In the genomic region with DNA sequence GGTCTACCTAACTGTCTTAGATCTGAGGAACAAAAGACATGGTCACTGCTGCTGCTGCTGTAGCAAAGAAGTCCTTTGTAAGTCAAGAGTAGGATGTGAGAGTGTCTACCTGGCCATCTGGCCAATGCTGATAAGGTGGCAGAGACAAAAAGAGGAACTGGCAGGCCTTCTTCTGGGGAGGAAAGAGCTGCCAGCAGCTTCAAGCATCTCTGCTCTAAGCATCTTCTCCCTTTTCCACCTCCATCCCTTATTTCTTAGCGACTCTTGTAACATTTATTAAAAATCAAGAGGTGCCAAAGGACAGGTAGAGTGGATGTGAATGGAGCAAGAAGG, we compare ENCODE assay signal across 41 mouse cellular contexts. TPM values are rescaled to one million over a fixed set of nuclear protein-coding genes. Genes with fewer than 3 reads are reported as not detected.
"Had no signal": no experiment of that assay in that cellular context is flagged by ENCODE, and none has a peak within 500 bp of the region (broad histone marks: within the 10 kb centered on the region; RNA-seq: fewer than 3 reads in every experiment).

No protein-coding gene starts in this region.

- H3K4me2 ChIP-seq: heart, embryonic 11.5 days; heart, embryonic 13.5 days; heart, embryonic 15.5 days; hindbrain, embryonic 13.5 days; hindbrain, embryonic 15.5 days; limb, embryonic 13.5 days; limb, embryonic 15.5 days; liver, embryonic 12.5 days had no signal

- H3K27me3 ChIP-seq: heart, embryonic 13.5 days; heart, embryonic 15.5 days; hindbrain, embryonic 15.5 days; limb, embryonic 15.5 days; liver, embryonic 12.5 days had no signal

- H3K4me3 ChIP-seq: heart, adult 2 months; heart, embryonic 13.5 days; heart, embryonic 15.5 days; hindbrain, embryonic 10.5 days; hindbrain, embryonic 13.5 days; hindbrain, embryonic 15.5 days; limb, embryonic 13.5 days; limb, embryonic 15.5 days; liver, embryonic 12.5 days had no signal

- H3K27ac ChIP-seq: heart, adult 2 months; heart, embryonic 13.5 days; heart, embryonic 15.5 days; hindbrain, embryonic 10.5 days; hindbrain, embryonic 13.5 days; hindbrain, embryonic 15.5 days; hindbrain, postnatal 0 days; kidney, postnatal 0 days; limb, embryonic 13.5 days; limb, embryonic 15.5 days; liver, embryonic 12.5 days; liver, embryonic 14.5 days had no signal

- H3K9ac ChIP-seq: heart, embryonic 13.5 days; heart, embryonic 15.5 days; hindbrain, embryonic 13.5 days; hindbrain, embryonic 15.5 days; limb, embryonic 13.5 days; limb, embryonic 15.5 days; liver, embryonic 12.5 days; liver, embryonic 14.5 days had no signal

- H3K36me3 ChIP-seq: heart, embryonic 13.5 days; heart, embryonic 15.5 days; hindbrain, embryonic 10.5 days; hindbrain, embryonic 13.5 days; hindbrain, embryonic 15.5 days; limb, embryonic 13.5 days; limb, embryonic 15.5 days; liver, embryonic 12.5 days had no signal

- DNase-seq: gastrocnemius, postnatal 10 days; gastrocnemius, postnatal 25 days; heart, postnatal 14 days; kidney, adult 11 months; kidney, adult 8-10 months; kidney, postnatal 14 days; kidney, postnatal 36 days; layer of hippocampus, adult 9-11 months; left cerebral cortex, postnatal 4 days had no signal

- H3K9me3 ChIP-seq: heart, embryonic 13.5 days; heart, embryonic 15.5 days; hindbrain, embryonic 10.5 days; hindbrain, embryonic 13.5 days; hindbrain, embryonic 15.5 days; limb, embryonic 13.5 days; limb, embryonic 15.5 days; liver, embryonic 12.5 days had no signal

- H3K4me1 ChIP-seq: hindbrain, embryonic 10.5 days; liver, embryonic 12.5 days had no signal

- ATAC-seq: hindbrain, postnatal 0 days; intestine, embryonic 16.5 days; liver, embryonic 12.5 days had no signal

RNA-seq across cellular contexts. Expression of gene 1700012A03Rik, which starts 27.5 kb away (rescaled TPM):
- total RNA-seq: gastrocnemius, adult 18-20 months; gastrocnemius, postnatal 10 days; gastrocnemius, postnatal 25 days; gastrocnemius, postnatal 4 days; heart, adult 2 months; heart, postnatal 14 days; heart, postnatal 36 days; hindbrain, postnatal 0 days; layer of hippocampus, adult 18-20 months; layer of hippocampus, adult 8-10 months; layer of hippocampus, postnatal 14 days; layer of hippocampus, postnatal 36 days; left cerebral cortex, adult 18-20 months; left cerebral cortex, adult 8-10 months; left cerebral cortex, postnatal 10 days; left cerebral cortex, postnatal 25 days; left cerebral cortex, postnatal 4 days; liver, adult 2 months had no signal
- polyA plus RNA-seq: heart, adult 2 months; heart, embryonic 11.5 days; heart, embryonic 13.5 days; heart, embryonic 15.5 days; heart, postnatal 0 days; hindbrain, embryonic 10.5 days; hindbrain, embryonic 13.5 days; hindbrain, embryonic 15.5 days; hindbrain, postnatal 0 days; intestine, embryonic 14.5 days; intestine, embryonic 16.5 days; kidney, embryonic 14.5 days; kidney, postnatal 0 days; large intestine, adult 2 months; limb, embryonic 11.5 days; limb, embryonic 13.5 days; limb, embryonic 15.5 days; liver, adult 2 months; liver, embryonic 12.5 days; liver, embryonic 14.5 days; liver, embryonic 16.5 days had no signal
